Mouse (Mus musculus) heart, embryonic 13.5 days (tissue): ENCODE measurements at regions not wholly inside any gene's neighbourhood (a gene's known extent, or its start where the extent isn't known, plus 50 kb on each side); places are given as distances from the start of the nearest gene placed in this dataset.
A peak's percentile ranks its signal among the peaks of the same experiment; 100 is the strongest.

Experiments
- ATAC-seq: fragments of 200-750 bp; cut with Nextera tagmentation; 2 replicates; pipeline ENCODE4 v1.8.0; 2017; ENCODE audit warnings: moderate TSS enrichment; ENCODE audit not compliant: insufficient number of reproducible peaks, low FRiP score, low TSS enrichment; ENCODE audit errors: extremely low read depth
- H3K27ac ChIP-seq: fragments of 300-500 bp; sonication (generic); replicated peaks from 2 replicates; pipeline ENCODE4 v1.5.1; 2015; ENCODE audit warnings: moderate library complexity, mild to moderate bottlenecking, inconsistent platforms
- H3K27me3 ChIP-seq: fragments of 300-500 bp; sonication (generic); replicated peaks from 2 replicates; pipeline ENCODE4 v1.6.1; 2015; ENCODE audit warnings: mild to moderate bottlenecking, inconsistent platforms
- H3K36me3 ChIP-seq: fragments of 300-500 bp; sonication (generic); 2 replicates; pipeline ENCODE4 v1.6.1; 2015; ENCODE audit warnings: mild to moderate bottlenecking, inconsistent platforms
- H3K4me1 ChIP-seq: fragments of 300-500 bp; sonication (generic); 2 replicates; pipeline ENCODE4 v1.6.1; 2015; ENCODE audit warnings: inconsistent platforms
- H3K4me2 ChIP-seq: fragments of 300-500 bp; sonication (generic); 2 replicates; pipeline ENCODE4 v1.6.1; 2015; ENCODE audit warnings: inconsistent platforms, mild to moderate bottlenecking, moderate library complexity
- H3K4me3 ChIP-seq: fragments of 300-500 bp; sonication (generic); 2 replicates; pipeline ENCODE4 v1.5.1; 2015; ENCODE audit warnings: moderate library complexity, mild to moderate bottlenecking, inconsistent platforms
- H3K9ac ChIP-seq: fragments of 300-500 bp; sonication (generic); 2 replicates; pipeline ENCODE4 v1.6.1; 2015; ENCODE audit warnings: inconsistent platforms, mild to moderate bottlenecking, moderate library complexity
- H3K9me3 ChIP-seq: fragments of 300-500 bp; sonication (generic); 2 replicates; pipeline ENCODE4 v1.6.1; 2016; ENCODE audit warnings: inconsistent platforms
- WGBS: fragments of 180-500 bp; shearing (Covaris S2); methylation state at CpG from one replicate; pipeline ENCODE4 v1.1.7; 2015; ENCODE audit warnings: mixed read lengths; 5-methylcytosine and 5-hydroxymethylcytosine counted together

DNA sequence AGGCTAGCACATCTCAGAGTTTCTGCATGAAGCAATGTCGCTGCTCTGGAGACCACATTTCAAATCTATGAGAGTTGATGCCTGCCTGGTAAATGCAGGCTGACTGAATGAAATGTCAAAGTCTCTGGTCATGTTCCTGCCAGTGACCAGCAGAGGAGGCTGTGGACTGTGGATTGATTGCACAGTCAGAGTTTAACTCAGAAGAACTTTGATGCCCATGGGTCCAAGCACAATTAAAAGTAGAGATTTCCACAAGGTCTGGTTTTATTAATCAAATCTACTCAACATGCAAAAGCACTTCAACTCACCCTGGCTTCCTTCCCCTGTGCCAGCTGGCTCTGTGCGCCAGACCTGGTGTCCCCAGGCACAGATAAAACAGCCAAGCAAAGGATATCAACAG is 81.3 kb downstream of the Hsd17b3 start:
- Histone ChIP-seq H3K4me2 (no peak overlapping the region), H3K27me3 (no peaks in the 10 kb centered on the region), H3K36me3 (no peaks in the 10 kb centered on the region), H3K4me3 (no peak overlapping the region), H3K9ac (no peak overlapping the region), H3K27ac (no peak overlapping the region), H3K4me1 (peaks cover 9% of the 10 kb centered on the region), H3K9me3 (no peaks in the 10 kb centered on the region)
- 65% methylated on average over 2 of the region's 2 CpGs for WGBS
- no peak for ATAC-seq

DNA sequence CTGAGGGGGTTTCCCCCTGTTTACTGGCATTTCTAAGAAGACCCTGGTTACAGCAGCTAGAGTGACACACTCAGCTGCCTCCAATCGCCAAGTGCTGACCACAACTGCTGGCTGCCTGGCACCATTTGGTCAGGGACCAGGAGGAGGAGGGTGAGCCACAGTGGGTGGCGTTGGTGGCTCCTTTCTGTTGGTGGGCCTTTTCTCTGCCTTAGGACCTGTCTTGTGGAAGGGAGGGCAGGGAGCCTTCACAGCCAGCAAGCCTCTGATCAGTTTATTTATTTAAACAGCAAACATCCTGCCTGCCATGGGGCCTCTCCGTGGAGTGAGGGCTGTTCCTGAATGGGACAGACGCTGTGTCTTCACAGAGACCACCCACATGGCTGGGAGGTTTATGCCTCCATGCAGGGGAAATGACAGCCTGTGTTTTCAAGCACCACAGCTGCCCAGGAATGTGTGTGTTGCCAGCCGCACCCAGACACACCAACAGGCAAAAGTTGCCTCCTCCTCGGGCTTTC is 86.0 kb downstream of the Hsd17b3 start:
- WGBS: 13% methylated on average over 6 of the region's 6 CpGs
- Histone ChIP-seq H3K4me3 (no peak overlapping the region), H3K4me1 (peaks cover 11% of the 10 kb centered on the region), H3K9ac (no peak overlapping the region), H3K9me3 (no peaks in the 10 kb centered on the region), H3K4me2 (no peak overlapping the region), H3K36me3 (no peaks in the 10 kb centered on the region), H3K27me3 (0 out of 2 replicates have a peak, but pooled peaks cover 4% of the 10 kb centered on the region), H3K27ac (no peak overlapping the region)
- ATAC-seq: no peak

DNA sequence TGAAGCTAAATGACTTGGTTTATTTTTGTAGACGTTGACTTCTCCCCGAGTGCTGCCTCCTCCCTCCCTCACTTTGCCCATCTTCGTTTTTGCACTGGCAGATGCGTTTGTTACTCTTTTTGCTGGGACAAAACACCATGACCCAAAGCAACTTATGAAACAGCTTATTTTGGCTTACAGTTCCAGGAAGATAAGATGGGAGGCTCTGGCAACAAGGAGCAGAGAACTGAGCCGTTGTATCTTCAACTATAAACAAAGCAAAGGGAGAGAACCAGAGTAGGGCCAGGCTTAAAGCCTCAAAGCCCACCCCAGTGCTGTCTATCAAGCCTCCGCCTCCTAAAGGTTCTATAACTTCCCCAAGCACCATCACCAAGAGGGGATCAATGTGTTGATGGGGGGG is 88.7 kb downstream of the Hsd17b3 start:
- no peak for ATAC-seq
- no peak overlapping the region for H3K9ac ChIP-seq
- 43% methylated on average over 6 of the region's 6 CpGs for WGBS
- no peaks in the 10 kb centered on the region for H3K36me3 ChIP-seq
- H3K4me2 ChIP-seq: no peak overlapping the region
- H3K9me3 ChIP-seq: no peaks in the 10 kb centered on the region
- no peak overlapping the region for H3K27ac ChIP-seq
- peaks cover 11% of the 10 kb centered on the region for H3K4me1 ChIP-seq
- 0 out of 2 replicates have a peak, but pooled peaks cover 4% of the 10 kb centered on the region for H3K27me3 ChIP-seq
- H3K4me3 ChIP-seq: no peak overlapping the region

DNA sequence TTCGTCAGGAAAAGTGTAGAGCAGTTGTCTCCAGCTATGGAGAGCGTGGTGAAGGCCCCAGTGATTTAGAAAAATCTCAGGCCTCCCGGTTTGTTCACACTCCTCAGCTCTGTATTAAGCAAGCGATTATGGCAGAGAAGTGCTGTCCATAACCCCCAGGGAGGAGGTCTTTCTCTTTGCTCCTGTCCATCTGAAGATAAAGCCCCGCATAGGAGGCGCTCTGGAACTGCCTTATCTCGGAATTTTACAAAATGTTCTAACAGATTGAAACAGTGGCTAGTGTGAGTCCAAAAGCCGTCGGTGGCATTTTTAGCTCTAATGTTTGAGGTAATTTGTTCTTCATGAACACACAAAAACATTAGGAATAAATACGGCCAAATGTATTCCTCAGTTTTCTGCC is 90.4 kb downstream of the Hsd17b3 start:
- Histone ChIP-seq H3K4me1 (peaks cover 11% of the 10 kb centered on the region), H3K36me3 (no peaks in the 10 kb centered on the region), H3K9ac (no peak overlapping the region), H3K9me3 (no peaks in the 10 kb centered on the region), H3K4me3 (no peak overlapping the region), H3K4me2 (no peak overlapping the region), H3K27me3 (peaks cover 4% of the 10 kb centered on the region; the same call in 1 of the 2 replicates), H3K27ac (no peak overlapping the region)
- 32% methylated on average over 10 of the region's 10 CpGs for WGBS
- ATAC-seq: no peak

DNA sequence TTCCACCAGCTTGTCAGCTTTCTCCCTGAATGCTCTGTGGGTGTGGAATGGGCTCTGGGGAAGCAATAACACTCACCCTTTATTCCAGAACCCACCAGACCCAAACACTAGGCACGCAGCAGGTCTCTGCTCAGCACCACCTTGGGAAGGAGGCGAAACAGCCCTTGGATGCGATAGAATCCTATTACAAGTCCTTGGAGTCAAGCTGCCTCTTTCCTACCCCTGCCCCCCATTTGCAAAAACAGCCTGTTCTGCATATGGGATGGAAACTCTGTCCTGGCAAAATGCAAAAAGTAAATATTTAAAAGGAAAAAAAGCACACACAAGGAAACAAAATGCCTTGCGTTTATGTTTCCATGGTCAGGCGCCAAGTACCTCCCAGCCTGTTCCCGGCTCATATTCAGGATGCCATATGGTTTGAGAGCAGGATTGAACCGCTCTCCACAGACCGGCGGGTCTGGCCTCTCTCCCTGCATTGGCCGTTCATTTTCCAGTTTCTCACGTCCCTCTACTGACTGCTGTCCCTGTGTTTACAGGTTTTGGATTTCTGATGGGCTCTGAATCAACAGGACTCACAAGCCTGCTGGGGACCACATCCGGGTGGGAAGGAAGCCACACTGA is 95.1 kb downstream of the Hsd17b3 start:
- no peak overlapping the region for H3K9ac ChIP-seq
- WGBS: 74% methylated on average over 12 of the region's 12 CpGs
- H3K27me3 ChIP-seq: no peaks in the 10 kb centered on the region; the same call in 1 of the 2 replicates
- H3K4me3 ChIP-seq: no peak overlapping the region
- H3K36me3 ChIP-seq: no peaks in the 10 kb centered on the region
- peaks cover 13% of the 10 kb centered on the region; the same call in 1 of the 2 replicates for H3K4me1 ChIP-seq
- ATAC-seq: no peak
- no peak overlapping the region for H3K4me2 ChIP-seq
- H3K27ac ChIP-seq: no peak overlapping the region
- H3K9me3 ChIP-seq: no peaks in the 10 kb centered on the region

DNA sequence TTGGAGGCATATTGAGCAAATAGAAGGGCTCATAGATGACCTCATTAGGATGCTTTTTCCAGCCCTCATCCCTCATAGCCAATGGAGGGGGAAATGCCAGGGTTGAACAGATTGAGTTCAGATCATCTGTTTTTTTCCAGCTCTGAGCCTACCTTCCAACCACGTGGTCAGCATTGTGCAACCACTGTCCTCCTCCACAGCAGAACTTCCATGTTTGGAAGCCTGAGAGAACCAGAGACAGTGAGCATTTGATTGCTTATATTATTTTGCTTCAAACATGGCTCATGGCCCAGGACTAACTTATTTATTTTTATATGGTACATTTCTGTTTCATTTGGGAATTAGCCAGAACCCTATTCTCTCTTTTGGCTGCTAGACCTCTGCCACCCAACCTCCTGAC is 96.0 kb downstream of the Hsd17b3 start:
- peaks cover 15% of the 10 kb centered on the region for H3K4me1 ChIP-seq
- H3K9me3 ChIP-seq: no peaks in the 10 kb centered on the region
- no peaks in the 10 kb centered on the region; the same call in 1 of the 2 replicates for H3K27me3 ChIP-seq
- ATAC-seq: no peak
- WGBS: 51% methylated on average over 1 of the region's 1 CpGs
- no peak overlapping the region for H3K4me3 ChIP-seq
- no peak overlapping the region for H3K4me2 ChIP-seq
- H3K36me3 ChIP-seq: no peaks in the 10 kb centered on the region
- H3K9ac ChIP-seq: no peak overlapping the region
- H3K27ac ChIP-seq: no peak overlapping the region

DNA sequence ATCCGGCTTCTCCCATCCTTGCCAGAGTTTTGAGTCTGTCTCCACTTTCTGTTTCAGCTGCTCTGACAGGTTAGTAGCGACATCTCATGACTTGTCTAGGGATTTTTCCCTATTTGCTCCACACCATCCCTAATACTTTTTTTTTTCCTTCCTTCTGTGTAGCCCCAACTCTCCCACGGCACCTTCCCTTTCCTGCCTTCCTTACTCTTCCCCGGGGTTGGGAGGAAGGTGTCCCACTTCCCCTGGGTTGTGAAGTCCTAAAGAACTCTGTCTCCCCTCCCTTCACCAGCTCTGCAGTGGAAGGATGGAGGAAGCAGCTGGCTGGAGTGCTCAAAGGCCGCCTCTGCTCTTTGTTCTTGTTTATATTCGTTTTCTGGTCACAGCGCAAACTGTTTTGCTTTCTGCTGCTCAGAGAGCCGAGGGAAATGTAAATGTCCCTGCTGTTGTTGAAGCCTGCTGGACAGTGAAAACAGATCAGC is 98.5 kb downstream of the Hsd17b3 start:
- Histone ChIP-seq H3K4me3 (no peak overlapping the region), H3K27me3 (no peaks in the 10 kb centered on the region; the same call in 1 of the 2 replicates), H3K9ac (peak overlapping the region; percentile 59; the same call in 1 of the 2 replicates), H3K4me2 (peak overlapping the region; percentile 53), H3K9me3 (no peaks in the 10 kb centered on the region), H3K36me3 (no peaks in the 10 kb centered on the region), H3K27ac (0 out of 2 replicates have a peak overlapping the region, but pooled peaks have one; percentile 20), H3K4me1 (peaks cover 39% of the 10 kb centered on the region)
- no peak for ATAC-seq
- 21% methylated on average over 8 of the region's 8 CpGs for whole genome bisulfite sequencing

DNA sequence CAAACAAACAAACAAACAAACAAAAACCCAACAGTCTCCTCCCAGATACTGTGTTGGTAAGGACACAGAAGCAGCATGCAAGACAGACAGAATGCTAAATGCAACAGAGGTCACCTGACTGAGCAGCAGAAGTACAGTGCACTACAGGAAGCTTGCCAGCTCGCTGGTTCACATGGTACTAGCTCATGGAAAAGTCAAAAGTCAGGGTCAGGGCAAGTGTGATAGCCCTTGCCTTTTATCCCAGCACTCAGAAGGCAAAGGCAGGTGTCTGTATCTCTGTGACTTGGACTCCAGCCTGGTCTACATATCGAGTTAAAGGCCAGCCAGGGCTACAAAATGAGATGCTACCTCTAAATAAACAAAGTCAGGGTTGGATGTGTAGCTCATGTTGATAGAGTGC is 99.3 kb downstream of the Hsd17b3 start:
- H3K27ac ChIP-seq: no peak overlapping the region
- ATAC-seq: no peak
- no peaks in the 10 kb centered on the region; the same call in 1 of the 2 replicates for H3K27me3 ChIP-seq
- peaks cover 47% of the 10 kb centered on the region for H3K4me1 ChIP-seq
- H3K36me3 ChIP-seq: no peaks in the 10 kb centered on the region
- 45% methylated on average over 2 of the region's 2 CpGs for WGBS
- H3K4me3 ChIP-seq: no peak overlapping the region
- H3K9me3 ChIP-seq: no peaks in the 10 kb centered on the region
- no peak overlapping the region for H3K9ac ChIP-seq
- no peak overlapping the region for H3K4me2 ChIP-seq

DNA sequence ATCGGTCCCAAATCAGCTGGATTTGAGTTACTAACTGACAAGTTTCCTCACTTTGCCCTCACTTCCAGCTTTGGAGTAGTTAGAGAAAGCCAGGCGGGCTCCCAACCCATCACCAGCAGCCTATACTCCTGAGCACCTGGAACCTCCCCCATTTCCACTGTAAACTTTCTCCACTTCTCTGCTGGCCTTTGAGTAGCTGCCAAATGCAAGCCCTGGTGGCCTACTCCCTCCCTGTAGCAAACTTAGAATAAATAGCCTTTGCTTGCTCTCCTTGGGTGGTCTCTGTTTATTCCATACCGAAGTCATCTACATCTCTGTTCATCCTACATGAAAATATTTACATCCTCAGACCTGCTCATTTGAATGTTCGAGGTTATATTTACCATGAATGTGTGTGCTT is 100.8 kb downstream of the Hsd17b3 start:
- H3K4me1 ChIP-seq: peaks cover 54% of the 10 kb centered on the region
- H3K9ac ChIP-seq: no peak overlapping the region
- 0 out of 2 replicates have a peak overlapping the region, but pooled peaks have one; percentile 39 for H3K27ac ChIP-seq
- H3K36me3 ChIP-seq: no peaks in the 10 kb centered on the region
- 75% methylated on average over 4 of the region's 4 CpGs for WGBS
- H3K4me2 ChIP-seq: no peak overlapping the region
- ATAC-seq: no peak
- H3K4me3 ChIP-seq: no peak overlapping the region
- no peaks in the 10 kb centered on the region; the same call in 1 of the 2 replicates for H3K27me3 ChIP-seq
- H3K9me3 ChIP-seq: no peaks in the 10 kb centered on the region

DNA sequence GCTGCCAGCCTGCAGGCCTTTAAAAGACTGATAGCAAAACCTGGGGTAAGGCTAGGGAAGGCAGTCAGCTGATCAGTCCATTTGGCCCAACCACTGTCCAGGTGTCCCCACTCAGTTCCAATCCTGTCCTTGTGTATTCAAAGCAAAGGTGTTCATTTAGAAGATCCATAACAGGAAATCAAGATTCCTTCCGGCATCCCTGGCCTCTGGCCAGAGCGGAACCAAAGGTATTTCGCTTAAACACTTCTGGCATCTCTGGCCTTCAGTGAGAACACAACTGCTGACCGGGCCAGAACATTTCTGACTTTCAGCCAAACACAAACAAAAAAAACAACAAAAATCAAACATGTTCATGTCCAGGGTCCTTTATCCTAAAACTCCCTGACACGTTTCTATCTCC is 102.3 kb downstream of the Hsd17b3 start:
- 0 out of 2 replicates have a peak, but pooled peaks cover 2% of the 10 kb centered on the region for H3K27me3 ChIP-seq
- 67% methylated on average over 5 of the region's 5 CpGs for WGBS
- ATAC-seq: no peak
- H3K4me1 ChIP-seq: peaks cover 54% of the 10 kb centered on the region
- no peak overlapping the region for H3K4me2 ChIP-seq
- H3K36me3 ChIP-seq: no peaks in the 10 kb centered on the region
- no peak overlapping the region for H3K4me3 ChIP-seq
- H3K27ac ChIP-seq: no peak overlapping the region
- H3K9ac ChIP-seq: no peak overlapping the region
- H3K9me3 ChIP-seq: no peaks in the 10 kb centered on the region

DNA sequence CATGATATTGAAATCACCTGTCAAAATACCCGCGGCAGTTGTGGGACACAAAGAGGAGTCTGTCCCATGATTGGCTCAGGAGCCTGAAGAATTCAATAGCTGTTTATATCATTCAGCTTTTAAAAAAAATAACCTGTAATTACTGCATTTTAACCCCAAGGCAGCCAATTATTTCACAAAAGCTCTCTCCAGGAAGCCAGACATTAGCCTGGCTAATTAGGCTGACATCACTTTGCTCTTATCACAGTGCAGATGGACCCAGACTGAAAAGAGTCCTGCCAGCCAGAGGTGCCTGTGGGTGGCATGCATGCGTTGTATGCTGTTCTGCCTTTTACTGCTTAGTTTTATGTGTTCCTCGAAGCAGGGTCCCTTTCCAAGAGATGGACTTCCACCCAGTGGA is 103.4 kb downstream of the Hsd17b3 start:
- H3K4me1 ChIP-seq: peaks cover 54% of the 10 kb centered on the region
- WGBS: 32% methylated on average over 4 of the region's 4 CpGs
- H3K36me3 ChIP-seq: no peaks in the 10 kb centered on the region
- no peak overlapping the region for H3K4me3 ChIP-seq
- ATAC-seq: no peak
- no peaks in the 10 kb centered on the region for H3K9me3 ChIP-seq
- no peak overlapping the region for H3K4me2 ChIP-seq
- no peak overlapping the region for H3K9ac ChIP-seq
- 0 out of 2 replicates have a peak, but pooled peaks cover 2% of the 10 kb centered on the region for H3K27me3 ChIP-seq
- 0 out of 2 replicates have a peak overlapping the region, but pooled peaks have one; percentile 3 for H3K27ac ChIP-seq

DNA sequence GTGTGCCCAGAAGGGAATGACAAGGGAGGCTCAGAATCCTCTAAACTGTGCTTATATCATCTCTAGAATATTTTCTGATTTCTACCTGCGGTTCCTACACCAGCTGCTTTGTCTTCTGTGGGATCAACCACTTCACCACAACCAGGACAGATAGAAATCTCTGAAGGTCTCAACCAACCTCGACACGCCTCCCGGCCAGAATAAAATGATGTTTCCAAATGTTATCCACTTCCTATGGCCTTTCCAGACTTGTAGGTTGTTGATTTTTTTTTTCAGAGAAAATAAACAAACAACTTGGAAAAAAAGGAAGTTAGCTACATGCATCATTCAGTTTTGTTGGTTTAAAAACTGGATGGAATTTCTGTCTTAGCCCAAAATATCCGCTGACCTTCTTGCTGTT is 103.9 kb downstream of the Hsd17b3 start:
- WGBS: 63% methylated on average over 5 of the region's 5 CpGs
- no peak overlapping the region for H3K27ac ChIP-seq
- no peak overlapping the region for H3K9ac ChIP-seq

More for the DNA sequence above, 103.9 kb downstream of the Hsd17b3 start:
- H3K4me3 ChIP-seq: no peak overlapping the region
- no peaks in the 10 kb centered on the region for H3K36me3 ChIP-seq
- no peak overlapping the region for H3K4me2 ChIP-seq
- no peak for ATAC-seq
- H3K9me3 ChIP-seq: no peaks in the 10 kb centered on the region
- peaks cover 54% of the 10 kb centered on the region for H3K4me1 ChIP-seq
- peaks cover 3% of the 10 kb centered on the region; the same call in 1 of the 2 replicates for H3K27me3 ChIP-seq
